Mouse (Mus musculus) adrenal gland, postnatal 14 days (tissue): ENCODE data around the gene Lgals8. TPM values are rescaled to one million over a fixed set of nuclear protein-coding genes. Genes with fewer than 3 reads are reported as not detected.

Experiments
- DNase-seq: peaks from one replicate; pipeline ENCODE4 v3.0.0; 2021; ENCODE audit warnings: mixed read lengths
- total RNA-seq: library from RNA; stranded (reverse); gene quantifications from 2 replicates; pipeline ENCODE4 v1.2.3, GENCODE M21; 2021

Lgals8 gene
- total RNA-seq, 1 experiment from 2014 or later: 59.3 TPM

GRCm38 (mm10) chr13:12460881-12461729 lies 3.6 kb downstream of the Lgals8 start:
- DNase-seq: peak; percentile 98

- DNase-seq: peak; percentile 77
Measured at GRCm38 (mm10) chr13:12460443-12460842, 4.3 kb downstream of the Lgals8 start.

DNA sequence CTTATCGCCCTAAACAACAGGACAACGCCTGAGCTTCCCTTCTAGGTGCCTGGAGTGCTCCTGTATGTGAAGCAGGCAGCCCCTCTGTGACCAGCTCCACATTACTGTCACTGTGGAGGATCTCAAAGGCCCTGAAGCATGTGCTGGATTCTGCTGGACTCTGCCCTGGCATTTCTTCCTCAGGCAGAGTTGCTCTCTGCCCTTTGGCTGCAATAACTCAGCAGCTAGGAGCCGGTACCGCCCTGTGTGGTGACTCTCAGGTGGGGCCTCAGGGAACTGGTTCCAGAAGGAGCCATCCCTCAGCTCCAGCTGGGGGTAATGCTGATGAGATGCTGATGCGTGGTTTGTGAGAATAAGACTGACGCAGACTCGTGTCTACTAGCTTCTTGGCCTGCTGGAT lies 8.0 kb downstream of the Lgals8 start:
- no peak for DNase-seq

GRCm38 (mm10) chr13:12454686-12455390 lies 9.9 kb downstream of the Lgals8 start:
- no peak for DNase-seq

DNA sequence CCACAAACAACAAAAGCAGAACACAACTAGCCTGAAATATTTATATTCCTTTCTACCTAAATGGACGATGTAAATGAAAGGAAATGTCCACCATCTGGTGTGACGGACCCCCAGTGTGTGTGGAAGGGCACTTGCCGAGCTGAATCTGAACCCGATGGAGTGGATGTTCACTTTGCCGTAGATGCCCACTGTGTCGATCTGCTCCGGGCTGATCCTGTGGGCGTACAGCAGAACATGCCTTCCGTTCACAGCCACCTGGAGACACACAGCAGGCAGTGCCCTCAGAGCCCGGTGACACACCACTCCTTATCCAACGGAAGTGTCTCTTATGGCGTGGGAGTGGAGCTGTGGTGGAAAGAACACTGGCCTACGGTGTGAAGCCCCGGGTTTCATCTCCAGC lies 11.6 kb downstream of the Lgals8 start:
- DNase-seq: no peak

DNA sequence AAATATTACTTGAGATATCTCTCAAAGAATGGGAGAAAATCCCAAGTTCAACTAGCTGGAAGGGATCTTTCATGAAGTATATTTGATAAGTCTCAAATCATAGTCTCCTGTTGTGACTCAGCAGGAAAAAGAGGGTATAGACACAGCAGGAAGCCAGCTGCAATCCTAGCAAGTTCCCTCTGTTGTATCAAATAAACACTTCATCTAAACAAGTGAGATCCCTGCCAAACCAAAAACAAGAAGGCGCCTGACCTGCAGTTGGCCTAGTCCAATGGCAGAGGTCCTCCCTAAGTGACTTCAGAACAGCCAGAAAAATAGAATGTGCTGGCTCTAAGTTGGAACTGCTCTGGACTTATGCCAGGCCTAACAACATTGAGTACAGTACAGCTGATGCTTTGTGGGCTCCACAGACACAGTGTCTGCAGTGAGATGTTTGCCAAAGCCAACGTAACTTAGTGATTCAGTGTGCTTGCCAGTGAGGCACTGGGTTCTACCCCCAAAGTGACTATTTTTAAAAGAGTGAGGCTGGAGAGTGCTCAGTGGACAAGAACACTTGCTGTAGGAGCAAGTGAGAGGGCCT lies 22.6 kb downstream of the Lgals8 start:
- DNase-seq: peak; percentile 39

DNA sequence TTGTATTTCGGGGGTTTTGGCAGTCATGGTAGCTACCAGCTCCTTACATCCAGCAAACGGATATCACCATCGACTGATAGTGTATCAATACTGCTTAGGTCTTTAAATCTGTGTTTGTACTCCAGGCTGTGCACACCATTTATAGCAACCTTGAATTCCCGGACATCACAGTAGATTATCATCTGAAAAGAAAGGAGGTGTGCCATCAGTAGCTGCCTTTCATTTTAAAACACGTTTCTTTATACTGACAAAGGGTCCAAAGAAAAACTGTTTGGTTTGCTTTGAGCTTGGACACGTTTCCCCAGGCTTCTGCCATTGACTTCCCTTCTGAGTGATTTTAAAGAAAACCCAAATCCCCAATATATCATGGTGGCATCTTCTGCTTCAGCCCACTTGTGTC lies 23.9 kb downstream of the Lgals8 start:
- no peak for DNase-seq

DNA sequence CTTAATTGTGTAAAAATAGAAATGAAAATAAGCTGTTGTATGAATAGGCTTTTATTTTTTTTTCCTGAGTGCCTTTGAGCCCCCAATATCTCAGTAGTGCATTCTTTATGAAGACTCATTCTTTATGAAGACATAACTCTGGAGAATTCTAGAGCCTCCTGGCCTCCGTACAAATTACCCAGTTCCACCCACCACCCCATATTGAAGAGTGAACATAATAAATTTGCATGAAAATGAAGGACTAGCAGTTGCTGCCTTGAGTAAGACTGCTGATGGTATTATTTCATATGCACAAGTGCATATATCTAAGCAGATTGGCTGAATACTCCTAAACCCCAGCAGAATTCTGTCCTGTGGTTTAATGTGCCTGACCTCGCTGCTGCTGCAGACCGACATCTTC lies 25.2 kb downstream of the Lgals8 start:
- DNase-seq: no peak

- peak; percentile 20 for DNase-seq
Measured at GRCm38 (mm10) chr13:12433843-12434242, 30.9 kb downstream of the Lgals8 start.

DNA sequence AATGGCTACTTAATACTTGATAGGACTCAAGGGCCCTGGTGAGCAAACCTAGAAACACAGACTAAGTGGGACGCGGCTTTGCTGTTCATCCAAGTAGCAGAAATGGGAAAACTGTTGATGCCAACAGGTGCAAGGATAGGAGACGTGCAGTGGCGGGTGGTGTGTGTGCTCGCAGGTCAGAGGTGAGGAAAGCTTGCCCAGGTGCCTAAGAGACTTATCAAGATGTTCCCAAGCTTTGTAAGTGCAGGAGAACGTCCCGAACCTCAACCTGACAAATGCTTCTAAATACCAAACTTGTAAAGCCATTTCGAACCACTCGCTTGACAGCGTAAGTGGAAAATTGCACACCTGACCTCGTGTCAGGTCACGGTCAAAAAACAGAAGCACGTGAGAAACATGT lies 36.2 kb downstream of the Lgals8 start:
- DNase-seq: no peak

DNA sequence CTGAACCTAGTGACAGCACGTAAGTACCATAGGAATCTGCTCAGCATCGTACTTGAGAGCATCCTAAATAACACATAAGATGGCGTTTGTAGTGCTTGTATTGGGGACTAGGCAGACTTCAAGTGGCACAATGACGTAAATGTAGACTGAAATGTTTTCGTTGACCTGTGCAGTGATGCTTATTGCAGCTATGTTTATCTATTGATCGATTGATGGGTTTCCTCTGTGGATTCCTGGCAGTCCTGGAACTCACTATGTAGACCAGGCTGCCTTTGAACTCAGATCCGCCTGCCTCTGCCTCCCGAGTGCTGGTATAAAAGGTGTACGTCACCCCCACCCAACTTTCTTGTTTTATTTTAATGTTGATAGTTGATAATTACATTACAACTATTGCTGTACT lies 44.1 kb downstream of the Lgals8 start:
- no peak for DNase-seq

DNA sequence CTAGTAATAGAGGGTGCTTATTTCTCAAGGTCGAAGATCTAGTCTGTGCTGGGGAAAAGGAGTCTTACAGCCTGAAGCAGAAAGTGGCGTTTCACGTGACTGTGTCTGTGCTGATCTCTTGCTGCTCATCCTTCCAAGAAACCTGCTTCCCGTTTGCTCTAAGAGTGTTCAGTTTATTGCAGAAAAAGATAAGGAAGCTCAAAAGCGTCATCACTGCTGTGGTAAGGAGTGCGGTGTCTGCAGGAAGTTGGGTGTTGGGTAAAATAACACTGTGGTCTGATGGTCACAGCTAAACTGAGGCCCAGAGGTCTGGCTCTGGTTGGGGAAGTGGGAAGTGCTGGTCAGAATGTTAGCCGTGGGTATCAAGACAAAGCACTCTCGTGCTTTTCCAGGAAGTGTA lies 52.7 kb downstream of the Lgals8 start:
- DNase-seq: no peak

DNA sequence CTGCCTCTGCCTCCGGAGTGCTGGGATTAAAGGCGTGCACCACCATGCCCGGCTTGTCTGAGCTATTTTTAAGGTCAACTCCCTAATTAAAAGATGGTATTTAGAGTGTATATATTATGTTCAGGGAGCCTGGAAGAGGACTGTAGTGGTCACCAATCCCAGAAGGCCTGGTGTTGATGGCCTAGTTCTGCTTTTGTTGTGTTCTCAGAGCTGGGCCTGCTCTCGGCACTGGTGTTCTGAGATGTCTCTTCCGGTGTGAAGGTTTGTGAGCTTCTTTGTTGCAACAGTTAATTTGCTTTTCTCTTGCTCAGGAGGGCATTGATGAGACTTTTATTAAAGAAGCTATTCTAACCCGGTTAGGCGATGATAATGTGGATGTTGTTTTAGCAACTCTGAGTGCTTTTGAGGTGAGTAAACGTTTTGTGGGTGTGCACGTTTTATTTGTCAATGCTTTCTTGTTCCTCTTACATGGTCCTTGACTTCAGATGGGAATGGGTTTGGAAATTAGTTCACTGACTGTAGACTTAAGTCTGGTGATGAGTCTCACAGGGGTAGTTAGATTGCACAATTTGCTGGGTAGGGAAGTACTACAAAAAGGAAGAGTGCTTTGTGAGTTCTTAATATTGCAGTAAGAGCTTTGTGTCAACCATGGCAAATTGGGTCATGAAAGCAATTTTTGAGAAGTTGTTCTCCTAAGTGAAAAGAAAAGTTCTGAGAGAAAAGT lies 56.2 kb downstream of the Lgals8 start:
- DNase-seq: no peak

GRCm38 (mm10) chr13:12395571-12395970 lies 69.2 kb downstream of the Lgals8 start:
- DNase-seq: peak; percentile 26

- peak; percentile 94 for DNase-seq
Measured at GRCm38 (mm10) chr13:12394609-12395505, 69.9 kb downstream of the Lgals8 start, which contains the start of gene Heatr1. Gene Heatr1, plus strand, starts transcription at chr13:12395027.

Other genes starting within 250 kb of the Lgals8 start
- 22.3 and 26.2 TPM in 2 replicates for gene Mtr, start 206.8 kb downstream of the Lgals8 start, total RNA-seq
- gene Actn2, start 124.2 kb downstream of the Lgals8 start, total RNA-seq: 8.2 and 8.3 TPM in 2 replicates
- gene Heatr1, start 69.9 kb downstream of the Lgals8 start, total RNA-seq: 39.8 and 42.6 TPM in 2 replicates
- gene Edaradd, start 55.5 kb upstream of the Lgals8 start, total RNA-seq: 0.19 and 0.45 TPM in 2 replicates
- 13.6 and 15.0 TPM in 2 replicates for gene Ero1lb, start 100.9 kb upstream of the Lgals8 start, total RNA-seq